Mouse (Mus musculus): ENCODE data around the gene Rars2. TPM values are rescaled to one million over a fixed set of nuclear protein-coding genes. Genes with fewer than 3 reads are reported as not detected.
A peak's percentile ranks its signal among the peaks of the same experiment; 100 is the strongest.
"Not testable (repeated sequence)": the region's sequence is repeated elsewhere in the genome, so short reads cannot be mapped to it uniquely, and the experiment has no call there.

The Rars2 gene
- 10 to 100 TPM; 27.5 to 32.4 TPM for total RNA-seq (2021)

- DNase-seq (ENCODE audit: low spot score in 2 of 2), result peak; percentile 93 to 95
- intact Hi-C loops (cut with DNase I), result loop anchor here (1.0 to 2.0 kb wide), 2 partner anchors 64 to 73 kb away; partner anchors contain the start of genes Akirin2 and Slc35a1
Observed at GRCm38 (mm10) chr4:34614630-34615094, at the start of gene Rars2, which contains the start of gene Orc3. Rars2 (plus strand) TSS chr4:34614957. Orc3 (minus strand) TSS chr4:34614944.

GRCm38 (mm10) chr4:34566226-34566625 lies 48.5 kb upstream of the Rars2 start:
- intact Hi-C loops (cut with DNase I), result no loop called here
- DNase-seq (ENCODE audit: low spot score in 2 of 2), result no peak

GRCm38 (mm10) chr4:34572876-34573275 lies 41.9 kb upstream of the Rars2 start:
- intact Hi-C loops (cut with DNase I), result no loop called here
- DNase-seq (ENCODE audit: low spot score in 2 of 2), result peak in 1 of 2 experiments; percentile 69

GRCm38 (mm10) chr4:34577028-34577427 lies 37.7 kb upstream of the Rars2 start:
- DNase-seq (ENCODE audit: low spot score in 2 of 2), result peak in 1 of 2 experiments; percentile 41
- intact Hi-C loops (cut with DNase I), result no loop called here

- intact Hi-C loops (cut with DNase I), result no loop called here
- no peak for DNase-seq (ENCODE audit: low spot score in 2 of 2)
Observed at GRCm38 (mm10) chr4:34579215-34579614, 35.5 kb upstream of the Rars2 start.

GRCm38 (mm10) chr4:34581489-34581888 lies 33.3 kb upstream of the Rars2 start:
- DNase-seq (ENCODE audit: low spot score in 2 of 2); intact Hi-C loops (cut with DNase I): not testable (repeated sequence)

- intact Hi-C loops (cut with DNase I), result no loop called here
- peak; percentile 29 to 82 for DNase-seq (ENCODE audit: low spot score in 2 of 2)
Observed at GRCm38 (mm10) chr4:34581990-34582389, 32.8 kb upstream of the Rars2 start.

- DNase-seq (ENCODE audit: low spot score in 2 of 2), result no peak
- intact Hi-C loops (cut with DNase I), result no loop called here
Observed at GRCm38 (mm10) chr4:34582476-34582875, 32.3 kb upstream of the Rars2 start.

GRCm38 (mm10) chr4:34583427-34583826 lies 31.3 kb upstream of the Rars2 start:
- intact Hi-C loops (cut with DNase I), result no loop called here
- no peak for DNase-seq (ENCODE audit: low spot score in 2 of 2)

- no peak for DNase-seq (ENCODE audit: low spot score in 2 of 2)
- intact Hi-C loops (cut with DNase I), result no loop called here
Observed at GRCm38 (mm10) chr4:34584871-34585607, 29.7 kb upstream of the Rars2 start.

GRCm38 (mm10) chr4:34603123-34603522 lies 11.6 kb upstream of the Rars2 start:
- intact Hi-C loops (cut with DNase I), result no loop called here

GRCm38 (mm10) chr4:34606658-34607057 lies 8.1 kb upstream of the Rars2 start:
- DNase-seq (ENCODE audit: low spot score in 2 of 2), result no peak
- intact Hi-C loops (cut with DNase I), result no loop called here

More at GRCm38 (mm10) chr4:34603123-34603522, 11.6 kb upstream of the Rars2 start:
- DNase-seq (ENCODE audit: low spot score in 2 of 2), result no peak

GRCm38 (mm10) chr4:34613571-34614145 lies 1.1 kb upstream of the Rars2 start:
- DNase-seq (ENCODE audit: low spot score in 2 of 2), result no peak
- intact Hi-C loops (cut with DNase I), result loop anchor here (2.0 kb wide), 1 partner anchor 63 kb away; the partner anchor contains the start of gene Akirin2

- intact Hi-C loops (cut with DNase I), result loop anchor here (1.0 to 2.0 kb wide), 2 partner anchors 65 to 72 kb away; partner anchors contain the start of genes Akirin2 and Slc35a1
- DNase-seq (ENCODE audit: low spot score in 2 of 2), result peak; percentile 27 to 33
Observed at GRCm38 (mm10) chr4:34615303-34615702, 546 bp downstream of the Rars2 start.

- no peak for DNase-seq (ENCODE audit: low spot score in 2 of 2)
- intact Hi-C loops (cut with DNase I), result no loop called here
Observed at GRCm38 (mm10) chr4:34616146-34616545, 1.4 kb downstream of the Rars2 start.

GRCm38 (mm10) chr4:34625556-34625955 lies 10.8 kb downstream of the Rars2 start:
- DNase-seq (ENCODE audit: low spot score in 2 of 2), result no peak
- intact Hi-C loops (cut with DNase I), result no loop called here

GRCm38 (mm10) chr4:34626401-34626800 lies 11.6 kb downstream of the Rars2 start:
- intact Hi-C loops (cut with DNase I), result no loop called here
- no peak for DNase-seq (ENCODE audit: low spot score in 2 of 2)

GRCm38 (mm10) chr4:34629956-34630355 lies 15.2 kb downstream of the Rars2 start:
- DNase-seq (ENCODE audit: low spot score in 2 of 2), result no peak
- intact Hi-C loops (cut with DNase I), result no loop called here

- intact Hi-C loops (cut with DNase I), result no loop called here
- no peak for DNase-seq (ENCODE audit: low spot score in 2 of 2)
Observed at GRCm38 (mm10) chr4:34634129-34634528, 19.4 kb downstream of the Rars2 start.

- intact Hi-C loops (cut with DNase I), result no loop called here
- no peak for DNase-seq (ENCODE audit: low spot score in 2 of 2)
Observed at GRCm38 (mm10) chr4:34636036-34636435, 21.3 kb downstream of the Rars2 start.

- intact Hi-C loops (cut with DNase I), result no loop called here
- no peak for DNase-seq (ENCODE audit: low spot score in 2 of 2)
Observed at GRCm38 (mm10) chr4:34637386-34637785, 22.6 kb downstream of the Rars2 start.

Measured in left cerebral cortex, postnatal 25 days (tissue).